Mouse (Mus musculus) limb, embryonic 11.5 days (tissue): Measurements from ENCODE around the gene Myct1. TPM values are rescaled to one million over a fixed set of nuclear protein-coding genes. Genes with fewer than 3 reads are reported as not detected.

Experiments
- ATAC-seq: fragments of 200-750 bp; cut with Nextera tagmentation; 2 replicates; pipeline ENCODE4 v1.8.0; 2017; ENCODE audit warnings: low read depth; ENCODE audit not compliant: insufficient number of reproducible peaks, low FRiP score, low TSS enrichment
- DNase-seq: peaks from one replicate; pipeline ENCODE4 v3.0.0-alpha.2; 2015; ENCODE audit warnings: low spot score
- H3K27ac ChIP-seq: fragments of 300-500 bp; sonication (generic); replicated peaks from 2 replicates; pipeline ENCODE4 v1.5.1; 2014; ENCODE audit warnings: low read depth, mild to moderate bottlenecking, low read length
- H3K27me3 ChIP-seq: fragments of 300-500 bp; sonication (generic); 2 replicates; pipeline ENCODE4 v1.6.1; 2014; ENCODE audit warnings: mild to moderate bottlenecking, low read length, mixed read lengths; ENCODE audit not compliant: control insufficient read depth, insufficient read depth
- H3K36me3 ChIP-seq: fragments of 300-500 bp; sonication (generic); 2 replicates; pipeline ENCODE4 v1.6.1; 2014; ENCODE audit warnings: mild to moderate bottlenecking, low read length, moderate library complexity, mixed read lengths; ENCODE audit not compliant: control insufficient read depth, insufficient read depth
- H3K4me1 ChIP-seq: fragments of 300-500 bp; sonication (generic); 2 replicates; pipeline ENCODE4 v1.6.1; 2014; ENCODE audit warnings: low read length, mixed read lengths; ENCODE audit not compliant: control insufficient read depth, insufficient read depth
- H3K4me2 ChIP-seq: fragments of 300-500 bp; sonication (generic); 2 replicates; pipeline ENCODE4 v1.6.1; 2014; ENCODE audit warnings: low read depth, mild to moderate bottlenecking, moderate library complexity; ENCODE audit not compliant: severe bottlenecking
- H3K4me3 ChIP-seq: fragments of 300-500 bp; sonication (generic); 2 replicates; pipeline ENCODE4 v1.5.1; 2014; ENCODE audit warnings: low read depth, low read length
- H3K9ac ChIP-seq: fragments of 300-500 bp; sonication (generic); 2 replicates; pipeline ENCODE4 v1.6.1; 2014; ENCODE audit warnings: mild to moderate bottlenecking, low read length
- H3K9me3 ChIP-seq: fragments of 300-500 bp; sonication (generic); 2 replicates; pipeline ENCODE4 v1.6.1; 2016; ENCODE audit warnings: low read length; ENCODE audit not compliant: control insufficient read depth
- WGBS: fragments of 180-500 bp; shearing (Covaris S2); extraction: QIAGEN DNeasy Blood & Tissue Kit; methylation state at CpG from one replicate; pipeline ENCODE4 v1.1.7; 2014; 5-methylcytosine and 5-hydroxymethylcytosine counted together
- polyA plus RNA-seq: library from polyadenylated mRNA; unstranded; fragments of >200 nt; fragmentation: Nextera tagmentation; extraction: Ambion mirVana; gene quantifications from 2 replicates; pipeline ENCODE4 v1.2.1, GENCODE M21; 2014

Myct1 gene
- polyA plus RNA-seq, 1 experiment from 2014 or later = 4.1 TPM

DNA sequence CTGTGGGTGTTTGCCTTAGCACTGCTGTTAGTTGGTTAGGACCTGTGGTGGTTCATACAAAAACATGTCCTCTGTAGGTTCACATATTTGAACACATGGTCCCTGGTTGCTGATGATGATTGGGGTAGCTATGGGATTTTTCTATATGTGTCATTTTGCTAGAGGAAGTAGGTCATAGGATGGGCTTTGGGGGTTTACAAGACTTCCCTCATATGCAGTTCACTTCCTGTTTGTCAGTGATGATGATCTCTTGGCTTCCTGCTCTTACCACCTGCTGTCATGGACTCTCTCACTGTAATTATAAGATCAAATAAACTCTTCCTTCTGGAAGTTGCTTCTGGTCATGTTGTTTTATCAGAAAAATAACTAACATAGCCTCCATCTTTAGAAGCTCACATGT lies 34.8 kb upstream of the Myct1 start:
- no peak for ATAC-seq
- H3K9ac ChIP-seq = no peak overlapping the region
- no peaks in the 10 kb centered on the region for H3K27me3 ChIP-seq
- H3K36me3 ChIP-seq = no peaks in the 10 kb centered on the region
- no peak overlapping the region for H3K4me2 ChIP-seq
- no peak overlapping the region for H3K27ac ChIP-seq
- DNase-seq = no peak
- no peaks in the 10 kb centered on the region for H3K4me1 ChIP-seq
- no peak overlapping the region for H3K4me3 ChIP-seq
- no peaks in the 10 kb centered on the region for H3K9me3 ChIP-seq

DNA sequence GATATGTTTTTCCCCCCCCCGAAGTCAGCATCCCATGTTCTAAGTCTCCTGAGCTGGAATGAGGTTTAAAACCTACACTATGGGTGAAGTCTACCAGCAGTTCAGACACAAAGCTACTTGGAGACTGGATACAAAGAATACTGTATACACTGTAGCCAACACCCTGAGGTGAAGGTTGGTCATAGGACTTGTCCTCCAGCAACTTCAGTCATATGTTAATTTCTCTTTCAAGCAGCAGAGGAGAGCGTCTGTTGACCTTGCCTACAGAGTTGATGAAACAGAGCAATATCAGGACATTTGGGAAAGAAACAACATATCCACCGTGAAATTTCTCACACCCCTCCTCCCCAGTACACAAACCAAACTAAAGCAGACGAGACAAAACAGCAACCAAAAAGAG lies 33.0 kb upstream of the Myct1 start:
- H3K36me3 ChIP-seq = no peaks in the 10 kb centered on the region
- no peak for ATAC-seq
- H3K27ac ChIP-seq = no peak overlapping the region
- H3K4me2 ChIP-seq = no peak overlapping the region
- no peak for DNase-seq
- no peak overlapping the region for H3K4me3 ChIP-seq
- no peaks in the 10 kb centered on the region for H3K9me3 ChIP-seq
- H3K27me3 ChIP-seq = no peaks in the 10 kb centered on the region
- no peak overlapping the region for H3K9ac ChIP-seq
- no peaks in the 10 kb centered on the region for H3K4me1 ChIP-seq
- 82% methylated on average over 4 of the region's 4 CpGs for WGBS

DNA sequence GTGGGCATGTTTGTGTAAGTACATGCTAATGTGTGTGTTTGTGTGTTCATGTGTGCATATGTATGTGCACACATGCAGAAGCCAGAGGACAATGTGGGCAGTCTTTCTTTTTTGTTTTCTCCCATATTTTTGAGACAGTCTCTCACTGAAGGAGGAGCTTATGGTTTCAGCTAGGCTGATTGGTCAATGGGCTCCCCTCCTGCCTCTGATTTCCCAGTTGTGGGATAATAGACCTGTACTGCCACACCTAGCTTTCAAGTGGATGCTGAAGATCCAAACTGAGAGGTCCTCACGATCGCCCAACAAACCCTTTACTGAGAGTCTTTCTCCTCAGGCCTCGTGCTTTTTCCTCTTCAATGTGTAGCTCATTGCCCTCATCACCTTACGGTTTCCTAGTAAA lies 31.9 kb upstream of the Myct1 start:
- Histone ChIP-seq H3K27ac (no peak overlapping the region), H3K36me3 (no peaks in the 10 kb centered on the region), H3K4me2 (no peak overlapping the region), H3K4me1 (no peaks in the 10 kb centered on the region), H3K9ac (no peak overlapping the region), H3K27me3 (no peaks in the 10 kb centered on the region), H3K4me3 (no peak overlapping the region), H3K9me3 (no peaks in the 10 kb centered on the region)
- ATAC-seq (no peak), DNase-seq (no peak)
- 84% methylated on average over 4 of the region's 4 CpGs for whole genome bisulfite sequencing

DNA sequence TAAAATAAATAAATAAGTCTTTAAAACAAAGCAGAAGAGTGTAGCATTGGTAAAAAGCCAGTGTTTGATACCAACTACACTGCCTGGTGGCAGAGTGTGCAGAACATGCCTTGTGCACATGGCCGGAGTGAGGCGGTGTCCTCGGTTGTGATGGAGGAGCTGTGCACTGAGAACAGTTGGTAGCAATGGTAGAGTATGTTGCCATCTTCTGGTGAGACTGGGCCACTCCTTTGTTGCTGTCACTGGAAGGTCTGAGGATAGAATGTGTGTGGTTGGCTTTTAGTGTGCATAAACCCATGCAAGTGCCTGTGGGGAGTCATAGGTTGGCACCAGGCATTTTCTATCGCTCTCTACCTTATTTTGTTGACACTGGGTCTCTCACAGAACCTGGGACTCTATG lies 24.6 kb upstream of the Myct1 start:
- no peak overlapping the region for H3K9ac ChIP-seq
- no peak for DNase-seq

DNA sequence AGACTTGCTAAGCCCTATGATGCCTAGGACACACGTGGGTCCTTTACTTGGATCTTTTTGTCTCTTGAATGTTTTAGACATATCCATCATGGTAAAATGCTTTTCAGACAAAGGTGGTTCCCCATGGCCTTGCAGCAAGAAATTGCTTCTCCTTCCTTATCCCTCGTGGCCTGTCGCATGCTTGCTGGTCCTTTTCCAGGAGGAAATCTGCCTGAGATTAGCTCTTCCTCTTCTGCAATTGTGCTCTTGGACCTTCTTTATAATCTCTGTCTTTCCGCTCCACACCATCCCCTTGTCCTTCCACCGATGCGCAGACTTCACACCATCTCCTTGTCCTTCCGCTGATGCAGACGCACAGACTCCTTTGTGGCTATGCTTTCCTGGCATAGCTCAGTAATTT lies 23.5 kb upstream of the Myct1 start:
- ATAC-seq (no peak), DNase-seq (no peak)
- H3K36me3 ChIP-seq = no peaks in the 10 kb centered on the region
- no peak overlapping the region for H3K9ac ChIP-seq
- no peaks in the 10 kb centered on the region for H3K4me1 ChIP-seq
- WGBS = 92% methylated on average over 8 of the region's 8 CpGs
- H3K9me3 ChIP-seq = no peaks in the 10 kb centered on the region
- H3K27me3 ChIP-seq = no peaks in the 10 kb centered on the region
- no peak overlapping the region for H3K4me2 ChIP-seq
- no peak overlapping the region for H3K4me3 ChIP-seq
- no peak overlapping the region for H3K27ac ChIP-seq

More for the DNA sequence above, 24.6 kb upstream of the Myct1 start:
- no peaks in the 10 kb centered on the region for H3K4me1 ChIP-seq
- no peaks in the 10 kb centered on the region for H3K27me3 ChIP-seq
- H3K4me3 ChIP-seq = no peak overlapping the region
- 86% methylated on average over 4 of the region's 4 CpGs for WGBS
- no peak overlapping the region for H3K27ac ChIP-seq
- no peaks in the 10 kb centered on the region for H3K9me3 ChIP-seq
- no peak for ATAC-seq
- no peaks in the 10 kb centered on the region for H3K36me3 ChIP-seq
- H3K4me2 ChIP-seq = no peak overlapping the region

DNA sequence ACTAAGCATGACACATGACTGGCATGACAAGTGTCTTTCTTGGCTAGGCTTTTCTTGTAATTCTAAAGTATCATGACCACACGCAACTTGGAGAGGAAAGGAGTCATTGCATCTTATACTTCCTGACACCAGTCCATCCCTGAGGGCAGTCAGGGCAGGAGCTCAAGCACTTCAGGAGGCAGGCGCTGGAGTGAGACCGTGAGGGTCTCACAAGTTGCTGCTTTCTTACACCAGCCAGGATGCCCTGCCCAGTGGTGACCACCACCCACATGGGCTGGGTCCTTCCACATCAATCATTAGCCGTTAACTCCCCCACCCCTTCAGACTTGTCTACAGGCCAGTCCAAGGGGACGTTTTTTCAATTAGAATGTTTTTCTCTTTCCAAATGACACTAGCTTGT lies 22.2 kb upstream of the Myct1 start:
- 71% methylated on average over 5 of the region's 5 CpGs for WGBS
- no peak overlapping the region for H3K9ac ChIP-seq
- no peak; the same call in 1 of the 2 replicates for ATAC-seq
- no peaks in the 10 kb centered on the region for H3K4me1 ChIP-seq
- H3K27ac ChIP-seq = no peak overlapping the region
- no peaks in the 10 kb centered on the region for H3K27me3 ChIP-seq
- H3K4me2 ChIP-seq = no peak overlapping the region
- no peaks in the 10 kb centered on the region for H3K9me3 ChIP-seq
- H3K4me3 ChIP-seq = no peak overlapping the region
- no peak for DNase-seq
- H3K36me3 ChIP-seq = no peaks in the 10 kb centered on the region

- no peak for DNase-seq
- Histone ChIP-seq H3K27me3 (no peaks in the 10 kb centered on the region), H3K4me2 (no peak overlapping the region), H3K9ac (no peak overlapping the region), H3K27ac (no peak overlapping the region), H3K36me3 (no peaks in the 10 kb centered on the region), H3K9me3 (no peaks in the 10 kb centered on the region), H3K4me3 (no peak overlapping the region), H3K4me1 (no peaks in the 10 kb centered on the region)
- no peak for ATAC-seq
- WGBS = 57% methylated on average over 2 of the region's 2 CpGs
Measured at GRCm38 (mm10) chr10:5573328-5573727, 20.2 kb upstream of the Myct1 start.

GRCm38 (mm10) chr10:5591061-5591460 lies 2.5 kb upstream of the Myct1 start:
- H3K9me3 ChIP-seq = no peaks in the 10 kb centered on the region
- no peak overlapping the region for H3K9ac ChIP-seq
- no peak overlapping the region for H3K4me2 ChIP-seq
- DNase-seq (no peak), ATAC-seq (no peak)
- H3K36me3 ChIP-seq = no peaks in the 10 kb centered on the region
- H3K27me3 ChIP-seq = no peaks in the 10 kb centered on the region
- H3K4me1 ChIP-seq = no peaks in the 10 kb centered on the region
- no peak overlapping the region for H3K27ac ChIP-seq
- 92% methylated on average over 2 of the region's 2 CpGs for WGBS
- H3K4me3 ChIP-seq = no peak overlapping the region

- 89% methylated on average over 4 of the region's 4 CpGs for WGBS
- H3K9ac ChIP-seq = no peak overlapping the region
- no peak overlapping the region for H3K27ac ChIP-seq
- DNase-seq (no peak), ATAC-seq (no peak)
- no peaks in the 10 kb centered on the region for H3K27me3 ChIP-seq
- H3K4me1 ChIP-seq = no peaks in the 10 kb centered on the region
- H3K36me3 ChIP-seq = no peaks in the 10 kb centered on the region
- H3K9me3 ChIP-seq = no peaks in the 10 kb centered on the region
- H3K4me2 ChIP-seq = no peak overlapping the region
- H3K4me3 ChIP-seq = no peak overlapping the region
Measured at GRCm38 (mm10) chr10:5591996-5592395, 1.6 kb upstream of the Myct1 start.
